Mouse (Mus musculus): ENCODE measurements at regions not wholly inside any gene's neighbourhood (a gene's known extent, or its start where the extent isn't known, plus 50 kb on each side); places are given as distances from the start of the nearest gene placed in this dataset.

DNA sequence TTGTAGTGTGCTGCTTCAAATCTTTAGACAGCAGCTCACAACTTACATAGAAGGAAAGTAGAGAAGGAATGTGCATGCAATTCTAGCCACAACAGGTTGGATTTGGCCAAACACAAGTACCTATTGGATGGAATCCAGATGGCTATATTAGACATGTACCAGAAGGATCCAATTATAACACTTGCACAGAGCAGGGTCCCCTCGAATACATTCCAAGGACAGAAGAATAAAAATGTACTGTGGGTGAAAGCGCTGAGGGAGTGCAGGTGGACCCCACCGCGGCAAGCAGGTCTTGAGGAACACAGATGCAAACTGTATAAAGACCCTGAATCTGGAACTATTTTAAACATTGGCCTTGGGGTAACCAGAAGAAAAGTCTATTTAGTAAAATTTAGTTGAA is 497.8 kb upstream of the Adgrl2 start:
- TF ChIP-seq POLR2A (IDR thresholded peaks at IDR 0.05; ENCODE audit: borderline replicate concordance, insufficient read depth, low read length) (no peak), CTCF (IDR thresholded peaks at IDR 0.05; ENCODE audit: borderline replicate concordance, insufficient read depth, low read depth, low read length) (no peak)
- DNase-seq = no peak
- H3K27me3 ChIP-seq (ENCODE audit: control insufficient read depth, insufficient read depth, low read length) = no peaks in the 10 kb centered on the region
- H3K27ac ChIP-seq (ENCODE audit: insufficient read depth, low read length) = no peak overlapping the region
- 74% methylated on average over 4 of the region's 4 CpGs for WGBS
- no peak overlapping the region for H3K4me3 ChIP-seq (replicated peaks; ENCODE audit: insufficient read depth, low read depth, low read length)
- no peaks in the 10 kb centered on the region for H3K4me1 ChIP-seq (ENCODE audit: control insufficient read depth, insufficient read depth, low read length)

DNA sequence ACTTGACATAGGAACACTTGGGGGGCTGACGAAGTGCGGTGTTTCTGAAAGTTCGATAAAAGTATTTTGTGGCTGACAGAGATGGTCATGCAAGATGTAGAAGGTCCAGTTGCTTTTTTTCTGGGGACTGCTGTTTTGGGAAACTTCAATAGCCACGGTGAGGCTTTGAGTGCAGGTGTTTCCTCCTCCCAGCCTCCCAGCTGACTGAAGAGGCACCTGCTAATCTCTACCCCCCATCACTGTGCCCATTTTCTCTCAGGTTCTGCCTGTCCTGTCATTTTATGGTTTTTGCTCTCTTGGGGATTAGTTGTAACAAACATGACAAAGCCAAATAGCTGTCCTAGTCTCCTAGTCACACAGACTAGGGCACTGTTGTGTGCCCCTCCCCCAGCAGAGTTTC is 495.1 kb upstream of the Adgrl2 start:
- Histone ChIP-seq H3K27me3 (ENCODE audit: control insufficient read depth, insufficient read depth, low read length) (no peaks in the 10 kb centered on the region), H3K27ac (ENCODE audit: insufficient read depth, low read length) (no peak overlapping the region), H3K4me1 (ENCODE audit: control insufficient read depth, insufficient read depth, low read length) (no peaks in the 10 kb centered on the region), H3K4me3 (replicated peaks; ENCODE audit: insufficient read depth, low read depth, low read length) (no peak overlapping the region)
- TF ChIP-seq CTCF (IDR thresholded peaks at IDR 0.05; ENCODE audit: borderline replicate concordance, insufficient read depth, low read depth, low read length) (no peak), POLR2A (IDR thresholded peaks at IDR 0.05; ENCODE audit: borderline replicate concordance, insufficient read depth, low read length) (no peak)
- DNase-seq = no peak
- WGBS = 88% methylated on average over 4 of the region's 4 CpGs

DNA sequence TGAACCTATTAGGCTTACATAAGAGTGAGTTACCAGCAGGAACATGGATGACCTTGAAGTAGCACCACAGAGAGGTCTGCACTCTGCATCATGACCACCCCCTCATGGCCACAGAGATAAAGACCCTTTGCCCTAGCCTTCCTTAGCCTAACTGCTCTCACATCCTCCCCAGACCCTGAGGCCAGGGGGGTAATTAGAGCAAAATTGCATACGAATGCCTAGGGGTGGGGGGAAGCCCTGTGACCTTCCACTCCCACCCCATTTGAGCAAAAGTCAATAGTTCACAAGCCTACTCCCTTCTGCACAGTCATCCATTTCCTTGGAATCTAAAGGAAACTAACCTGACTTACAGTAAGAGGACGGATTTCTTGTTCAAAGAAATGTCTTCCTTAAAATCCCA is 494.0 kb upstream of the Adgrl2 start:
- H3K4me3 ChIP-seq (replicated peaks; ENCODE audit: insufficient read depth, low read depth, low read length) = no peak overlapping the region
- no peak overlapping the region for H3K27ac ChIP-seq (ENCODE audit: insufficient read depth, low read length)
- TF ChIP-seq POLR2A (IDR thresholded peaks at IDR 0.05; ENCODE audit: borderline replicate concordance, insufficient read depth, low read length) (no peak), CTCF (IDR thresholded peaks at IDR 0.05; ENCODE audit: borderline replicate concordance, insufficient read depth, low read depth, low read length) (no peak)
- H3K27me3 ChIP-seq (ENCODE audit: control insufficient read depth, insufficient read depth, low read length) = no peaks in the 10 kb centered on the region
- no peaks in the 10 kb centered on the region for H3K4me1 ChIP-seq (ENCODE audit: control insufficient read depth, insufficient read depth, low read length)
- WGBS = 82% methylated on average over 2 of the region's 2 CpGs
- no peak for DNase-seq

DNA sequence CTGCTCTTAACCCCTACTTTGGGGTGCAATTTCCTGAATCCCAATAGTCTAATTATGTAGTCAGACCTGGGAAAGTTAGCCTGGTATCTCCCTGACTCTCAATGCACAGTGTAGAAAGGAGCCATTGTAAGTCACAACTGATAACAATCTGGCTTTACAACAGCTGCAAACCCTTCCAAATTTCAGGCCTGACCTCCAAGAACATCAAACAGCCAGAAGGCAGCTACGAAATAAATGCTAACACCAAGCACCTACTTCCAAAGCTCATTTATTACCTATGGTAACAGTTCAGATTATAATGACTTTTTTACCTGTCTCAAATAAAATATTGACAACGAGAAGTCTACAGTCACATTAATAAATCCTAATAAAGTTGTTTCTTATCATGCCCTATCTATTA is 485.8 kb upstream of the Adgrl2 start:
- no peak overlapping the region for H3K27ac ChIP-seq (ENCODE audit: insufficient read depth, low read length)
- no peaks in the 10 kb centered on the region for H3K4me1 ChIP-seq (ENCODE audit: control insufficient read depth, insufficient read depth, low read length)
- no peak overlapping the region for H3K4me3 ChIP-seq (replicated peaks; ENCODE audit: insufficient read depth, low read depth, low read length)
- H3K27me3 ChIP-seq (ENCODE audit: control insufficient read depth, insufficient read depth, low read length) = no peaks in the 10 kb centered on the region
- 88% methylated on average over 2 of the region's 2 CpGs for WGBS
- DNase-seq = no peak
- TF ChIP-seq POLR2A (IDR thresholded peaks at IDR 0.05; ENCODE audit: borderline replicate concordance, insufficient read depth, low read length) = no peak
- no peak for TF ChIP-seq CTCF (IDR thresholded peaks at IDR 0.05; ENCODE audit: borderline replicate concordance, insufficient read depth, low read depth, low read length)

DNA sequence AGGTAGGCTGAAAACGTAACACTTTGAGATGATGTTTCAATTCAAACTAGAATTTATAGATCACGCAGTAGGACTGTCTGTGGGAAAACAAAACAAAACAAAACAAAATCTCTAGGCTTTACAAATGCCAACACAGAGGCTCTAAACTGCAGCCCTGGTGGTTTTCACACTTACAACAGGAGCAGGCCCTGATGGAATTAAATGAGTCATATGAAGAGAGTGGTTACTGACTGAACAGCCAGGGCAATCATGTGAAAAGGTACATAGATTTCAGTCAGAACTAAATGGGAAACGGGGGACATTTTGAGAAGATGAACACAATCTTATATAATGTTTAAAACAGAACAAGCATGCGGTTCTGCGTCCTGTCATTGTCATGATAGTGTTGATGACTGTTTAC is 476.6 kb upstream of the Adgrl2 start:
- WGBS = 94% methylated on average over 5 of the region's 5 CpGs
- Histone ChIP-seq H3K4me3 (replicated peaks; ENCODE audit: insufficient read depth, low read depth, low read length) (no peak overlapping the region), H3K27ac (ENCODE audit: insufficient read depth, low read length) (no peak overlapping the region), H3K27me3 (ENCODE audit: control insufficient read depth, insufficient read depth, low read length) (no peaks in the 10 kb centered on the region), H3K4me1 (ENCODE audit: control insufficient read depth, insufficient read depth, low read length) (no peaks in the 10 kb centered on the region)
- TF ChIP-seq CTCF (IDR thresholded peaks at IDR 0.05; ENCODE audit: borderline replicate concordance, insufficient read depth, low read depth, low read length) (no peak), POLR2A (IDR thresholded peaks at IDR 0.05; ENCODE audit: borderline replicate concordance, insufficient read depth, low read length) (no peak)
- no peak for DNase-seq

DNA sequence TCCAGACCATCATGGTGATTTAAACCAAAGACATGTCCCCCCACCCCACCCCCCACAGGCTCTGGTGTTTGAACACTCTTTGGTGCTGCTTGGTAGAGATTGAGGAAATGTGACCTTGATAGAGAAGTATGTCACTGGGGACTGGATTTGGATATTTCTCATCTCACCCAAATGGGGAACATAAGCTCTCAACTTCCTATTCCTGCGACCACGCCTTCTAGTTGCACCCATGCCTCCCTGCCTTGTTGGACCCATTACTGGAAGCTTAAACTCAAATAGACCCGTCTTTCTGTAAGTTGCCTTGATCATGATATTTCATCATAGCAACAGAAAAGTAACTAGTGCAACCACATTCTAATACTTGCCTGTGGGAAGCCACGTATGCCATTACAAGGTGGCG is 474.2 kb upstream of the Adgrl2 start:
- DNase-seq = no peak
- no peak overlapping the region for H3K27ac ChIP-seq (ENCODE audit: insufficient read depth, low read length)
- WGBS = 98% methylated on average over 5 of the region's 5 CpGs
- no peaks in the 10 kb centered on the region for H3K27me3 ChIP-seq (ENCODE audit: control insufficient read depth, insufficient read depth, low read length)
- H3K4me3 ChIP-seq (replicated peaks; ENCODE audit: insufficient read depth, low read depth, low read length) = no peak overlapping the region
- no peaks in the 10 kb centered on the region for H3K4me1 ChIP-seq (ENCODE audit: control insufficient read depth, insufficient read depth, low read length)
- TF ChIP-seq CTCF (IDR thresholded peaks at IDR 0.05; ENCODE audit: borderline replicate concordance, insufficient read depth, low read depth, low read length) (no peak), POLR2A (IDR thresholded peaks at IDR 0.05; ENCODE audit: borderline replicate concordance, insufficient read depth, low read length) (no peak)

DNA sequence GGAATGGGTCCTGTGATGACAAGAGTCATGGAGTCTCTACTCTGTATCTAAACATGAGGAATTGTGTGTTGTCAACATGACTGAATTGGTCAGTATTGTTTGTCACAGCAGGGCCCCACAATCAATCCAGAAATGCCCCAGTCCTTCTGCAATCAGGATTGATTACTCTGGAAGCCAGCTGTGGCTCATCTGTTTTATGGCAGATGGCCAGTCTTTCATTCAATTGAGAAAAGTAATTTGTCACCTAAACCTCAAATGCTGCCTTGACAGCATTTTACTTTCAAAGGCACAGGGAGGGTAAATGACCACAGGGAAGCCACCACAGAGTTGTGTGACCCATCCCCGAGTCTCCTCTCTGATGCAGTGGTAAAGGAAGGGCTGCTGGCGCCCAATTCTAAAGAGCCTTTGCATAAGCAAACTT is 471.8 kb upstream of the Adgrl2 start:
- 79% methylated on average over 2 of the region's 2 CpGs for WGBS
- Histone ChIP-seq H3K27me3 (ENCODE audit: control insufficient read depth, insufficient read depth, low read length) (no peaks in the 10 kb centered on the region), H3K27ac (ENCODE audit: insufficient read depth, low read length) (no peak overlapping the region), H3K4me3 (replicated peaks; ENCODE audit: insufficient read depth, low read depth, low read length) (no peak overlapping the region), H3K4me1 (ENCODE audit: control insufficient read depth, insufficient read depth, low read length) (no peaks in the 10 kb centered on the region)
- DNase-seq = no peak
- TF ChIP-seq POLR2A (IDR thresholded peaks at IDR 0.05; ENCODE audit: borderline replicate concordance, insufficient read depth, low read length) = no peak
- TF ChIP-seq CTCF (IDR thresholded peaks at IDR 0.05; ENCODE audit: borderline replicate concordance, insufficient read depth, low read depth, low read length) = no peak

DNA sequence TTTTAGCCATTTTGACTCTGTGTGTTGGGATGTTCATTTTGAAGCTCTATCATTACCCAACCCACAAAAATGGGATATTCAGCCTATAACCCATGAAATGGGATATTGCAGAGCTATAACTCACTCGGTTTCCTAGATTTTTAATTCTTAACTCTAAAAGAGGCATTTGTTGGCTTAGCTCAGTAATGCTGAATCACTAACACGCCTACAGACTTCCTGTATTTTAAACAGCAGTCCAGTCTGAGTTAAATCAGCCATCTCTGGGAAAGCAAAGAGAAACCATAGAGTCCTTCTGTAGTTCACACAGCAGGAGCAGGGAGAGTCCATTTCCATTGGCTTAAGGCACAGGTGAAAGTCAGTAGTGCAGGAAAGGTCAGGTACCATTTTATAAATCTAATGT is 471.3 kb upstream of the Adgrl2 start:
- H3K27me3 ChIP-seq (ENCODE audit: control insufficient read depth, insufficient read depth, low read length) = no peaks in the 10 kb centered on the region
- TF ChIP-seq POLR2A (IDR thresholded peaks at IDR 0.05; ENCODE audit: borderline replicate concordance, insufficient read depth, low read length) (no peak), CTCF (IDR thresholded peaks at IDR 0.05; ENCODE audit: borderline replicate concordance, insufficient read depth, low read depth, low read length) (no peak)
- 86% methylated on average over 2 of the region's 2 CpGs for WGBS
- H3K4me1 ChIP-seq (ENCODE audit: control insufficient read depth, insufficient read depth, low read length) = no peaks in the 10 kb centered on the region
- DNase-seq = no peak
- H3K27ac ChIP-seq (ENCODE audit: insufficient read depth, low read length) = no peak overlapping the region
- H3K4me3 ChIP-seq (replicated peaks; ENCODE audit: insufficient read depth, low read depth, low read length) = no peak overlapping the region
